Mouse (Mus musculus): ENCODE measurements around the gene Dock9.

Dock9 gene

GRCm38 (mm10) chr14:121565930-121566329 is 231.7 kb downstream of the Dock9 start:
- DNase-seq: no peak

GRCm38 (mm10) chr14:121564656-121565055 is 233.0 kb downstream of the Dock9 start:
- no peak for DNase-seq

- no peak for DNase-seq
Observed at GRCm38 (mm10) chr14:121563954-121564353, 233.7 kb downstream of the Dock9 start.

- DNase-seq: no peak
Observed at GRCm38 (mm10) chr14:121559026-121559425, 238.6 kb downstream of the Dock9 start.

- DNase-seq: no peak
Observed at GRCm38 (mm10) chr14:121556401-121557315, 241.0 kb downstream of the Dock9 start.

GRCm38 (mm10) chr14:121553785-121554184 is 243.9 kb downstream of the Dock9 start:
- DNase-seq: no peak

- DNase-seq: no peak
Observed at GRCm38 (mm10) chr14:121552586-121552985, 245.1 kb downstream of the Dock9 start.

GRCm38 (mm10) chr14:121549834-121550233 is 247.8 kb downstream of the Dock9 start:
- DNase-seq: no peak

GRCm38 (mm10) chr14:121547745-121548144 is 249.9 kb downstream of the Dock9 start:
- DNase-seq: no peak

GRCm38 (mm10) chr14:121546621-121547020 is 251.0 kb downstream of the Dock9 start:
- DNase-seq: no peak

GRCm38 (mm10) chr14:121545551-121546331 is 251.9 kb downstream of the Dock9 start:
- no peak for DNase-seq

GRCm38 (mm10) chr14:121541262-121541661 is 256.4 kb downstream of the Dock9 start:
- no peak for DNase-seq

- DNase-seq: no peak
Observed at GRCm38 (mm10) chr14:121534501-121534900, 263.1 kb downstream of the Dock9 start.

- DNase-seq: no peak
Observed at GRCm38 (mm10) chr14:121530853-121531252, 266.8 kb downstream of the Dock9 start.

GRCm38 (mm10) chr14:121527883-121528282 is 269.8 kb downstream of the Dock9 start:
- no peak for DNase-seq

- no peak for DNase-seq
Observed at GRCm38 (mm10) chr14:121527201-121527600, 270.4 kb downstream of the Dock9 start.

- no peak for DNase-seq
Observed at GRCm38 (mm10) chr14:121521709-121522108, 275.9 kb downstream of the Dock9 start.

- DNase-seq: no peak
Observed at GRCm38 (mm10) chr14:121516881-121517280, 280.8 kb downstream of the Dock9 start.

GRCm38 (mm10) chr14:121508929-121509328 is 288.7 kb downstream of the Dock9 start:
- DNase-seq: no peak

GRCm38 (mm10) chr14:121506336-121506735 is 291.3 kb downstream of the Dock9 start:
- DNase-seq: no peak

GRCm38 (mm10) chr14:121505485-121505860 is 292.2 kb downstream of the Dock9 start:
- DNase-seq: no peak

- DNase-seq: no peak
Observed at GRCm38 (mm10) chr14:121504781-121505484, 292.7 kb downstream of the Dock9 start, which contains the start of gene Slc15a1. TSS of gene Slc15a1 (minus strand) at chr14:121505252.

- DNase-seq: no peak
Observed at GRCm38 (mm10) chr14:121500577-121500976, 297.1 kb downstream of the Dock9 start.

All from B cell, adult 2 months (primary cell).